Mouse (Mus musculus): Measurements from ENCODE around the gene Gls2.
"Not testable (repeated sequence)": the region's sequence is repeated elsewhere in the genome, so short reads cannot be mapped to it uniquely, and the experiment has no call there.

Gls2 gene

GRCm38 (mm10) chr10:128194024-128194550 lies at the start of gene Gls2:
Gene Gls2 (plus strand): TSS chr10:128194457.
- DNase-seq (ENCODE audit: low read depth), result peak; percentile 65

DNA sequence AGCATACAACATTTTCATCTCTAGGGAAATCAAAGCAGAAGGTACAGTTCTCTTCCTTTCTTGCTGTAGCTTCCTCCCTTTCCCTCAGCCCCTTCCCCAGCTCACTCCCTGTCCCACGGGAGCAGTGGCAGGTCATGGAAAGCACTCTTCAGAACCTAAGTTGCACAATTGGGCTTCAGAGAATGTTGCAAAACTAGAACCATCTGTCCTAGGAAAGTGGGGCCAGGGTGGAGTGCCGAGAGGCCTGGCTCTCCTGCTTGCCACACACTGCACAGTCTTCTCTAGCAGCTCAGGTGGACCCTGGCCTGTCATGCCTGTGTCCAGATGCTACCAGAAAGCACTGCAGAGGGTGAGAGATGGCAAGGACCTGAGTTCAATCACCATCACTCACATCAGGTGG lies 49.3 kb upstream of the Gls2 start:
- no peak for DNase-seq (ENCODE audit: low read depth)

- no peak for DNase-seq (ENCODE audit: low read depth)
Measured at GRCm38 (mm10) chr10:128148789-128149365, 45.4 kb upstream of the Gls2 start.

DNA sequence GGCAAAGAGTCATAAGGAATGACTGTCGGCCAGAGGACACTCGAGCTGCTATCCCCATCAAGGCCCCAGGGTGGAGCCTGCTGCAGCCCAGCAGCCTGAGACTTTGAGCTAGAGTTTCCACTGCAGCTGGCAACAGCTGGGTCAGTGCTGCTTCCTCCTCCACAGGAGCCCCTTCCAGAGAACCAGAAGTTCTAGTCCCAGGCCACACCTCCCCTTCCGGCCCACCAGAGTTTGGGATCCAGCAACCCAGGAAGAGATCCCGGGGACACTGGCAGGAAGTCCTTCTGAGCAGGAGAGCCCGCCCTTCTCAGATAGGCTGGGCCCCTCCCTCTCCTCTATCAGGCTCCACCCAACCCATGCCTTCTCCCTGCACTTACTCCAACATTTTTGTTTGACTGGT lies 44.7 kb upstream of the Gls2 start:
- DNase-seq (ENCODE audit: low read depth), result peak; percentile 41

DNA sequence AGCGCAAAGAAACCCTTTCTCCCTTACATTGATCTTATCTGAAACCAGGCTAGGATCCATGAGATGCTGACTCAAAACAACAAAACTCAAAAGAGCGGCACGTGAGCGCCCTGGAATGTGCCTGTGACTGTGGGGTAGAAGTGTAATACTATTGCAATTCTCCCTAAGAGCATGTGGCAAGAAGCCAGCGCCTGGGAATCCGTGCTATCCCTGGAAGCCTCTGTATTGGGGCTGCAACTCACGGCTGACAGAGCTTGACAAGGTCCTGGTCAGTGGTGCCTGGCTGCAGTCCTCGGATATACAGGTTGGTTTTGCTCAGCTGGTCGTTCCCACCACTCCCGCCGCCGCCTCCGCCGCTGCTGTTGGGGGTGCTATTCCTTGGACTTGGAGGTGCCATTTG lies 43.3 kb upstream of the Gls2 start:
- DNase-seq (ENCODE audit: low read depth), result peak; percentile 39

DNA sequence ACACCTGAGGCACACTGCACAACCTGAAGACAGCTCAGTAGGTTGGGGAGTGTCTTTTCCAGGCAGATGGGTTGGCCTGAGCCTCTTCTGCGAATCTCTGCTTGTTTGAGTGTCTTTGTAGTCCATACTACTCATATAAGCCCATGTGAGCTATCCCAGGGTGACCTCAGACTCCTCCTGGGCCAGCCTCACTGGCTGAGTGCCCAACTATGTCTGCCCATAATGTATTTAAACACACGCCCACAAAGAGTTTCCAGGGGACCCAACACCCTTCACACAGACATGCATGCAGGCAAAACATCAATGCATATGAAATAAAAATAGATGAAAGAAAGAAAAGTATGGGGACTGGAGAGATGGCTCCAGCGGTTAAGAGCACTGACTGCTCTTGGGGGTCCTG lies 40.3 kb upstream of the Gls2 start:
- no peak for DNase-seq (ENCODE audit: low read depth)

DNA sequence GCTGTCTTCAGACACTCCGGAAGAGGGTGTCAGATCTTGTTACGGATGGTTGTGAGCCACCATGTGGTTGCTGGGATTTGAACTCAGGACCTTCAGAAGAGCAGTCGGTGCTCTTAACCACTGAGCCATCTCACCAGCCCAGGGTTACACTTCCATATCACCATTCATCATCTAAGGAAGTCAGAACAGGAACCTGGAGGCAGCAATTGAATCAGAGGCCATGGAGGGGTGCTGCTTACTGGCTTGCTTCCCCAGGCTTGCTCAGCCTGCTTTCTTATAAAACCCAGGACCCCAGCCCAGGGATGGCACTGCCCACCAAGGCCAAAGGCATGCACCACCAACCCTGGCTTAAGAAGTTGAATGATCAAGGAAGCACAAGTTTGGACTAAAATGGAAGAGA lies 28.5 kb upstream of the Gls2 start:
- DNase-seq (ENCODE audit: low read depth), result not testable (repeated sequence)

GRCm38 (mm10) chr10:128167091-128167490 lies 27.2 kb upstream of the Gls2 start:
- no peak for DNase-seq (ENCODE audit: low read depth)

DNA sequence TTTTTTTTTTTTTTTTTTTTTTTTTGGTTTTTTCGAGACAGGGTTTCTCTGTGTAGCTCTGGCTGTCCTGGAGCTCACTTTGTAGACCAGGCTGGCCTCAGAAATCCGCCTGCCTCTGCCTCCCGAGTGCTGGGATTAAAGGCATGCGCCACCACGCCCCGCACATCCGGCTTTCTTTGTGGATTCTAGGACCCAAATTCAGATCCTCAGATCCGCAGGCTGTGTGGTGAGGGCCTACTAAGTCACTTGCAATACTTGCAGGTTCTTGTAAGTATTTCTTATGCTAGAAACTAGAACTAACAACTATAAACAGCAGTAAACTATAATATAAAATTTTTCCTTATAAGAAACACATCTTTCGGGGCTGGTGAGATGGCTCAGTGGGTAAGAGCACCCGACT lies 22.9 kb upstream of the Gls2 start:
- DNase-seq (ENCODE audit: low read depth), result not testable (repeated sequence)

DNA sequence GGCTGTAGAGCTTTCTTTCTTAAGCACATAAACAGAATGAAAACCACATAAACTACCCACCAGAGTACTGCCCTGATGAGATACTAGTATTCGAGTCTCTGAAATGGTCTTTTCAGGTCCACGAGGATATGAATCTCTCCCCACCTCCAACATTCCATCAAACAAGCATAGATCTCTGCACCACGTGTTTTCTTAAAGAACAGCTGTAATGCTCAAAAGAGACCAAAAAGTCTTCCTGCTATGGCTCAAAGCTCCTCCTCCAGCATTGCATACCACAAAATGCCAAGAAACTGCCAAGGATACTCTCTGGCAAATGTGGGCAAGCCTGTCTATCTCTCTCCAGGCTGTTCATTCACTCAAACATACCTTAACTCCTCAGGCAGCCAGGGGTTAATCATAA lies 19.0 kb upstream of the Gls2 start:
- DNase-seq (ENCODE audit: low read depth), result no peak

GRCm38 (mm10) chr10:128175996-128176755 lies 18.1 kb upstream of the Gls2 start:
- DNase-seq (ENCODE audit: low read depth), result peak; percentile 80

- no peak for DNase-seq (ENCODE audit: low read depth)
Measured at GRCm38 (mm10) chr10:128177316-128177715, 16.9 kb upstream of the Gls2 start.

- no peak for DNase-seq (ENCODE audit: low read depth)
Measured at GRCm38 (mm10) chr10:128179989-128180388, 14.3 kb upstream of the Gls2 start, which contains the start of gene Rbms2. Gene Rbms2 (minus strand): TSS chr10:128180297.

DNA sequence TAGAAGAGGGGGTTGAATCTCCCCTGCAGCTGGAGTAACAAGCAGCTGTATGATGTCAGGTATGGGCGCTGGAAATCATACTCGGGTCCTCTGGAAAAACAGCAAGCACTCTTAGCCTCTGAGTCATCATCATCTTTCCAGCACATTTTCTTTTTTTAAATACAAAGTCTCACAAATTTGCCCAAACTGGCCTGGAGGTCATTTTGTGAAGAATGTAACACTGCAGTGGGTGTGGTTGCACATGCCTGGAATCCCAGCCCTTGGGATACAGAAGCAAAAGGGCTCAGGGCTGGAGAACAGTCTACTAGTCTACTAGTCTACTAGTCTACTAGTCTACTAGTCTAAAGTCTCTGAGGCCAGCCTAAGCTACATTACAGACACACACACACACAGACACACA lies 10.0 kb upstream of the Gls2 start:
- DNase-seq (ENCODE audit: low read depth), result peak; percentile 45

DNA sequence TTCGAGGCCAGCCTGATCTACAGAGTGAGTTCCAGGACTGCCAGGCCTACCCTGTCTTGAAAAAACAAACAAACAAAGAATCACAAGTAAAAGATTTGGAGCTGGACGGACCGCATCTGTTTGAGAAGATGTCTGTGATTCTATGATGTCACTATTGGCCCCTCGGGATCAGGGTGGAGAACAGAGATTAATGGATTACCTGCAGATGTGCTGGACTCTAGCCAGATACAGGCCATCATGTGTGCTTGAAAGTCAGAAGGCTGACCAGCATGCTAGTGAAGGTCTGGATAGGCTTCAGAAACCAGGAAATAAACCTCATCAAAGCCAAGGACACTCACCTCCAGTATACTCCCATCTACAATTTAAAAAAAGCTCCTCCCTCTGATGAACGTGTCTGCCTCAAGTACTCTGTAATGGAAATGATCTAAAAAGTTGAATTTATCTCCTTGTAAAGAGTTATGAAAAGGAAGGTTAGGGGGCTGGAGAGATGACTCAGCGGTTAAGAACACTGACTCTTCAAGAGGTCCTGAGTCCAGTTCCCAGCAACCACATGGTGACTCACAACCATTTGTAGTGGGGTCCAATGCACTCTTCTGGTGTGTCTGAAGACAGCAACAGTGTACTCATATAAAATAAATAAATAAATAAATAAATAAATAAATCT lies 8.8 kb upstream of the Gls2 start:
- no peak for DNase-seq (ENCODE audit: low read depth)

DNA sequence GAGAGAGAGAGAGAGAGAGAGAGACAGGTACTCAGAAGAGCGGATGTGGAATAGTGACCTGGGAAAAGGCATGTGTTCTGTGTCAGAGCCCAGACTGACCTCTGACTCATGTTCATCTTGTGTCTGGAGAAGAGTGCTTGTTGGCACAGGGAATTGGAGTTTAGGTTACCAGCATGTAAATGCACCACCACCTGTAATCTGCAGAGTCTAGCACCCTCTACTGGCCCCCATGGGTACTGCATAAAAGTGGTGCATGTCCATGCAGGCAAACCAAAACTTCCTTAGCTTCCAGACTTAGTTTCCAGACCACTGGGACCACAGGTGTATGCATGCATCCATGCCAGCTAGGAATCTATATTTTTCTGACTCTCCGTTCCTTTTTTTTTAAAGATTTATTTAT lies 8.3 kb upstream of the Gls2 start:
- peak; percentile 71 for DNase-seq (ENCODE audit: low read depth)

DNA sequence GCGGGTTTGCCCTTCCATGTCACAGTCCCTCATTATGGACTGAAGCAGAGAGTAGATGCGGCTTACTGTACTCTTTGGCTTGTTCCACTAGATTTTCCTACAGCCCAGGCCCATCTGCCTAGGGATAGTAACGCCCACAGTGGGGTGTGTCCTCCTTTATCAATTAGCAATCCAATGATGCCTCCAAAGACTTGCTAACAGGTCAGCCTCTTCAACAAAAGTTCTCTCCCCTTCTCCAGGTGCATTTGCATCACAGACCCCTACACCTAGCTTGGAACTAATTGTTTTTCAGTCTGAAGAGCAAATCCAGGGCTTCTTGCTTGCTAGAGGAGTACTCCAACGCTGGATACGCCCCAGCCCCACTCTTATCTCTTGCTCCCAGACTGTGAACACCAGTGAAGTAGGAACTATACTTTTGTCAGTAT lies 7.1 kb upstream of the Gls2 start:
- DNase-seq (ENCODE audit: low read depth), result no peak

- peak; percentile 68 for DNase-seq (ENCODE audit: low read depth)
Measured at GRCm38 (mm10) chr10:128188242-128188877, 5.9 kb upstream of the Gls2 start.

DNA sequence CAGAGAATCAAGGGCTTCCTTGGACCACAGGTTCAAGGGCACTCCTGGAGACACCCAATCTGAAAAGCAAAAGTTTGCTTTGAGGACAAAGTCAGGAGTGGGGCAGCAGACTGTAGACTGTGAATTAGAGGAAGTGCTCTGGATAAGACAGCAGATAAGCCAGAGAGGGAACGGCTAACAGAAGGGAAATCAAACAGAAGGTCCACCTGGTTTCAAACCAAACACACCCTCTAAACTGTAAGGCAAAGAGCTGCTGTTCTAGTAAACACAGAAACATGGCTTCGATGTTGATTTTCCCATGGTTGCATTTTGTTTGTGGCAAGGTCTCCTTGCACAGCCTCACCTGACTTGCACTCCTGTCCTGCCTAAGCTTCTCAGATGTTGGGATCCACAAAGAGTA lies 2.8 kb upstream of the Gls2 start:
- no peak for DNase-seq (ENCODE audit: low read depth)

DNA sequence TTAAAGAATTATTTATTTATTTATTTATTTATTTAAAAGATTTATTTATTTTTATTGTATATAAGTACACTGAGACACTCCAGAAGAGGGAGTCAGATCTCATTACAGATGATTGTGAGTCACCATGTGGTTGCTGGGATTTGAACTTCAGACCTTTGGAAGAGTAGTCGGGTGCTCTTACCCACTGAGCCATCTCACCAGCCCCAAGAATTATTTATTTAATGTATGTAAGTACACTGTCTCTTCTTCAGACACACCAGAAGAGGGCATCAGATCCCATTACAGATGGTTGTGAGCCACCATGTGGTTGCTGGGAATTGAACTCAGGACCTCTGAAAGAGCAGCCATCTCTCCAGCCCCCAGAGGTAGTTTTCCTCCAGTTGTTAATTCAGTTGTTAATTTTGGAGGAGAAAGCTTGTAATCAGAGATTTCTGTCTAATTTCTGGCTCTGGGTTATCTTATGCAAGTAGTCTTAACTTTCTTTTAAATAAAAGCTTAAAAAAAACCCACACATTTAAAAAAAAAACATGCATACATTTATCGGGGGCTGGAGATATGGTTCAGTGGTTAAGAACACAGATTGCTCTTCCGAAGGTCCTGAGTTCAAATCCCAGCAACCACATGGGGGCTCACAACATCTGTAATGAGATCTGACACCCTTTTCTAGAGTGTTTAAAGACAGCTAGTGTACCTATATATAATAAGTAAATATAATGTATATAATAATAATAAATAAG lies 2.1 kb upstream of the Gls2 start:
- DNase-seq (ENCODE audit: low read depth), result not testable (repeated sequence)

DNA sequence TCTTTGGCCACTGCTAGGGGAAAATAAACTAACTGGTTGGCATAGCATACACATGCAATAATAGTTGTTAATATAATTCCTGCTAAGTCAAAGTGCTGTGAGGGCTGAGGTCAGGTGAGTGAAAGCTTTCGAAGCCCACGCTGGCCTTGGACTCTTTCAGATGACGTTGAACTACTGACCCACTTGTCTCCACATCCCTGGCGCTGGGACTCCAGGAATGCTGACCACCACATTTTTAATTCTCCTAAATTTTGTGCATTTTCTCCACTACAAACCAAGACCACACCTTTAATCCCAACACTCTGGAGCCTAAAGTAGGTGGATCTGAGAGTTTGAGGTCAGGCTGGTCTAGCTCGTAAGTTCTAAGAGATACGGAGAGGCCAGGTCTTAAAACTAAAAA lies 1.1 kb upstream of the Gls2 start:
- DNase-seq (ENCODE audit: low read depth), result no peak
